Mouse (Mus musculus) MEL (cell line): ENCODE data around the gene Adh6b. TPM values are rescaled to one million over a fixed set of nuclear protein-coding genes. Genes with fewer than 3 reads are reported as not detected.

Source experiments
- DNase-seq: peaks from one replicate; pipeline ENCODE4 v3.0.0; 2011; ENCODE audit warnings: low read depth, low spot score
- H3K27ac ChIP-seq: 2 replicates; pipeline ENCODE4 v1.5.1; 2012; ENCODE audit warnings: low read depth, mild to moderate bottlenecking, control low read depth, low read length, moderate library complexity; ENCODE audit not compliant: control insufficient read depth
- H3K27me3 ChIP-seq, 2 experiments: fragments of 150-350 bp in 1 of 2; sonication (generic) in 1 of 2; 2 replicates each; pipeline ENCODE4 v1.6.1; 2012; ENCODE audit warnings: low read length in 2 of 2, mild to moderate bottlenecking in 2 of 2, improper control_type of control experiment in 1 of 2, moderate library complexity in 1 of 2; ENCODE audit not compliant: insufficient read depth in 2 of 2, control insufficient read depth in 1 of 2
- H3K36me3 ChIP-seq, 2 experiments: 2 replicates each; pipeline ENCODE4 v1.6.1; 2012 to 2014; ENCODE audit warnings: low read length in 2 of 2, improper control_type of control experiment in 1 of 2, inconsistent platforms in 1 of 2, mild to moderate bottlenecking in 1 of 2; ENCODE audit not compliant: insufficient read depth in 2 of 2, control insufficient read depth in 1 of 2
- H3K4me1 ChIP-seq, 2 experiments: fragments of 150-350 bp in 1 of 2; sonication (generic) in 1 of 2; 2 replicates each; pipeline ENCODE4 v1.6.1; 2012; ENCODE audit warnings: low read length in 2 of 2, improper control_type of control experiment in 1 of 2, mild to moderate bottlenecking in 1 of 2; ENCODE audit not compliant: insufficient read depth in 2 of 2, control insufficient read depth in 1 of 2
- H3K4me3 ChIP-seq, 2 experiments: fragments of 150-350 bp in 1 of 2; sonication (generic) in 1 of 2; 2 replicates each; pipeline ENCODE4 v1.5.1; 2012; ENCODE audit warnings: low read depth in 2 of 2, low read length in 2 of 2, mild to moderate bottlenecking in 2 of 2, moderate library complexity in 2 of 2, control low read depth in 1 of 2, improper control_type of control experiment in 1 of 2; ENCODE audit not compliant: control insufficient read depth in 1 of 2, insufficient read depth in 1 of 2
- H3K79me2 ChIP-seq: 2 replicates; pipeline ENCODE4 v1.6.1; 2012; ENCODE audit warnings: mild to moderate bottlenecking, low read length, moderate library complexity; ENCODE audit not compliant: control insufficient read depth, poor library complexity, insufficient read depth
- H3K9ac ChIP-seq: 2 replicates; pipeline ENCODE4 v1.6.1; 2012; ENCODE audit warnings: low read depth, mild to moderate bottlenecking, control low read depth, low read length, moderate library complexity; ENCODE audit not compliant: control insufficient read depth, poor library complexity, severe bottlenecking
- H3K9me3 ChIP-seq: fragments of 150-350 bp; sonication (generic); replicated peaks from 2 replicates; pipeline ENCODE4 v1.6.1; 2012; ENCODE audit warnings: mild to moderate bottlenecking, low read length, improper control_type of control experiment, moderate library complexity; ENCODE audit not compliant: insufficient read depth
- CTCF ChIP-seq, 3 experiments: IDR thresholded peaks in 2 of 3; conservative IDR thresholded peaks in 1 of 3; 2 replicates each; pipeline ENCODE4 v1.5.1; 2011 to 2012; ENCODE audit warnings: low read length in 3 of 3, low read depth in 2 of 3, mild to moderate bottlenecking in 2 of 3, improper control_type of control experiment in 1 of 3, inconsistent platforms in 1 of 3, mixed read lengths in 1 of 3, moderate library complexity in 1 of 3; ENCODE audit not compliant: control insufficient read depth in 1 of 3, insufficient read depth in 1 of 3, poor library complexity in 1 of 3, severe bottlenecking in 1 of 3
- EP300 ChIP-seq, 2 experiments: IDR thresholded peaks; 2 replicates each; pipeline ENCODE4 v1.6.1; 2011; ENCODE audit warnings: improper control_type of control experiment in 2 of 2, low read length in 2 of 2, low read depth in 1 of 2, mild to moderate bottlenecking in 1 of 2
- ETS1 ChIP-seq: IDR thresholded peaks from 2 replicates; pipeline ENCODE4 v1.6.1; 2012; ENCODE audit warnings: low read depth, mild to moderate bottlenecking, inconsistent platforms, low read length, improper control_type of control experiment, moderate library complexity
- MAZ ChIP-seq: IDR thresholded peaks from 2 replicates; pipeline ENCODE4 v1.6.1; 2012; ENCODE audit warnings: low read depth, mild to moderate bottlenecking, inconsistent platforms, low read length, improper control_type of control experiment
- MYB ChIP-seq: IDR thresholded peaks from 2 replicates; pipeline ENCODE4 v1.6.1; 2011; ENCODE audit warnings: mild to moderate bottlenecking, low read depth, low read length, improper control_type of control experiment
- NELFE ChIP-seq: IDR thresholded peaks from 2 replicates; pipeline ENCODE4 v1.6.1; 2011; ENCODE audit warnings: low read depth, low read length, improper control_type of control experiment
- POLR2AphosphoS5 ChIP-seq: IDR thresholded peaks from 2 replicates; pipeline ENCODE4 v1.6.1; 2012; ENCODE audit warnings: low read depth, borderline replicate concordance, mild to moderate bottlenecking, inconsistent platforms, low read length, moderate library complexity, mixed read lengths
- RAD21 ChIP-seq: IDR thresholded peaks from 2 replicates; pipeline ENCODE4 v1.6.1; 2011; ENCODE audit warnings: mild to moderate bottlenecking, low read depth, low read length, improper control_type of control experiment
- SIN3A ChIP-seq: IDR thresholded peaks from 2 replicates; pipeline ENCODE4 v1.6.1; 2012; ENCODE audit warnings: low read length, improper control_type of control experiment, inconsistent platforms
- SMC3 ChIP-seq: IDR thresholded peaks from 2 replicates; pipeline ENCODE4 v1.6.1; 2011; ENCODE audit warnings: low read depth, low read length, improper control_type of control experiment
- TAL1 ChIP-seq: IDR thresholded peaks from 2 replicates; pipeline ENCODE4 v1.6.1; 2012; ENCODE audit warnings: mild to moderate bottlenecking, inconsistent platforms, low read length, moderate library complexity, mixed read lengths
- TCF12 ChIP-seq: IDR thresholded peaks from 2 replicates; pipeline ENCODE4 v1.6.1; 2014; ENCODE audit warnings: low read depth, mild to moderate bottlenecking, inconsistent platforms, low read length, improper control_type of control experiment, moderate library complexity
- UBTF ChIP-seq: IDR thresholded peaks from 2 replicates; pipeline ENCODE4 v1.6.1; 2012; ENCODE audit warnings: low read depth, mild to moderate bottlenecking, inconsistent platforms, low read length, improper control_type of control experiment, moderate library complexity, borderline replicate concordance; ENCODE audit not compliant: insufficient read depth
- ZC3H11A ChIP-seq: IDR thresholded peaks from 2 replicates; pipeline ENCODE4 v1.6.1; 2012; ENCODE audit warnings: low read depth, mild to moderate bottlenecking, inconsistent platforms, low read length, improper control_type of control experiment
- polyA plus RNA-seq, 2 experiments: library from polyadenylated mRNA; stranded (reverse) in 1 of 2; unstranded in 1 of 2; fragments of >175 nt in 1 of 2; fragments of >200 nt in 1 of 2; gene quantifications; 2 replicates each; pipeline versions ENCODE4 v1.2.1 to v1.2.4; 2012; ENCODE audit warnings: low replicate concordance in 2 of 2, low read depth in 1 of 2; ENCODE audit not compliant: insufficient read length in 2 of 2, insufficient read depth in 1 of 2, missing spikeins in 1 of 2
- total RNA-seq: library from RNA; depleted of rRNA; stranded (reverse); fragments of 300-350 nt; gene quantifications from 2 replicates; pipeline ENCODE4 v1.2.3, GENCODE M21; 2012

Gene Adh6b
- total and polyA plus RNA-seq, 3 experiments = not detected

DNA sequence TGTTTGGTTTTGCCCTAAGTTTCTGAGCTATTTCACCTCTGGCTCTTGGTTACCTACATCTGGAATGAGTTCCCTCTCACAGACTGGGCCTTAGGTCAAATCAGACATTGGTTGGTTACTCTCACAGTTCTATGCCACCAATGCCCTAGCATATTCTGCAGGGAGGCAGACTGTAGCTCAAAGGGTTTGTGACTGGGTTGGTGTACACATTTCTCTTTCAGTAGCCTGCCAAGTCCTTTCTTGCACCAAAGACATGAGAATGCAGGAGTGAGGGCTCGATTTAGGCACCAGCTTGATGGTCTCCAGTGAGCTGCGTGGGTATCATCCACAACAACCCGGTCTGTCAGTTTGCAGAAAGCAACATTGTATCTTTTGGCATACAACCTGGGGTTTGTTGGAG, 63.3 kb downstream of the Adh6b start:
- no peaks in the 10 kb centered on the region for H3K9me3 ChIP-seq
- H3K4me1 ChIP-seq = no peaks in the 10 kb centered on the region
- no peak overlapping the region for H3K4me3 ChIP-seq
- H3K9ac ChIP-seq = no peak overlapping the region
- DNase-seq = no peak
- TF ChIP-seq TAL1 (no peak), MYB (no peak), SIN3A (no peak), ETS1 (no peak), SMC3 (no peak), POLR2AphosphoS5 (no peak), UBTF (no peak)
- H3K27me3 ChIP-seq = peaks cover 0 to 7% of the 10 kb centered on the region in 2 experiments
- no peaks in the 10 kb centered on the region for H3K79me2 ChIP-seq
- no peak overlapping the region for H3K27ac ChIP-seq
- H3K36me3 ChIP-seq = no peaks in the 10 kb centered on the region

DNA sequence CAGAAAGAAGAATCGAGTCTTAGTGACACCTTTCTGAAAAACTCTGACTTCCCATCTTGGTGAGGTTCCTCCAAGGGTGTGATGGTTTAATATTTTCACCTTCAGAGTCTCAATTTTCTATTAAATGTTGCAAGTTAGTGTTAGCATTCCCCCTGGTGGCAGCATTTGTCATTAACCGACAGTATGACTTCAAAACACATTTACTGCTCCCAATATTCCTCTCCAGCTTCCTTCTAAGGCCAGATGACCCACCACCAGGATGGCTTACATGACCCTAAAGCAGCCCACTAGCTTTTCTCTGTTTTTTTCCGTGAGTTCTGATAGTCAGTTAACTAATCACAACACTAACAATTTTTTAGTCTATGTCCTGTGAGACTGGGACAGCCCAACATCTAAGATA, 63.8 kb downstream of the Adh6b start:
- no peaks in the 10 kb centered on the region for H3K36me3 ChIP-seq
- H3K9ac ChIP-seq = no peak overlapping the region
- no peaks in the 10 kb centered on the region for H3K79me2 ChIP-seq
- peaks cover 3 to 7% of the 10 kb centered on the region in 2 experiments for H3K27me3 ChIP-seq
- H3K4me3 ChIP-seq = no peak overlapping the region
- DNase-seq = peak; percentile 45
- TF ChIP-seq TAL1 (no peak), EP300 (IDR thresholded peaks at IDR 0.05; ENCODE audit: low read depth in 1 of 2, low read length in 2 of 2) (no peak), MYB (no peak), NELFE (no peak), ZC3H11A (peak; percentile 49), CTCF (IDR thresholded peaks at IDR 0.05 in 2 of 3, conservative IDR thresholded peaks at IDR 0.05 in 1 of 3; ENCODE audit: control insufficient read depth in 1 of 3, insufficient read depth in 1 of 3, low read depth in 2 of 3, low read length in 3 of 3, poor library complexity in 1 of 3, severe bottlenecking in 1 of 3) (peak in 2 of 3 experiments; percentile 31 to 70; a peak in 4 of 6 replicates), SMC3 (peak; percentile 80), TCF12 (no peak), SIN3A (no peak), RAD21 (peak; percentile 75)
- H3K9me3 ChIP-seq = no peaks in the 10 kb centered on the region
- H3K4me1 ChIP-seq = no peaks in the 10 kb centered on the region
- no peak overlapping the region for H3K27ac ChIP-seq

DNA sequence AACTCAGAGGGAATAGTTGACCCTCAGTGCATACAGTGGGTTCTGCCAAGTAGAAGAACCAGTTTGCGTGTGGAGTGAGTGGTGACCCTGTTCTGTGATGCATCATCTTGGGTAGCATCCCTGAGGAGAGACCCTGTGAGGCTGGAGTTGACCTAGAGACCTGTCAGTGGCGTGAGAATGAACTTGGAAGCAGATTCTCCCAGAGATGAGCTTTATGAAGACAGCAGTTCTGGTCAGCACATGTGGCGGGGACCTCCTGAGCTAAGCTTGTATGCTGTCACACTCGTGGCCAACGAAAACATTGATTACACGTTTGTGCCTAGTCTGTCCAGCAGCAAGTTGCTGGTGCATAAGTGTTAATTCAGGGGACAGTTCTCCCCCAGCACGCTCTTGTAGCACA, 64.3 kb downstream of the Adh6b start:
- no peak for DNase-seq
- H3K36me3 ChIP-seq = no peaks in the 10 kb centered on the region
- H3K9ac ChIP-seq = no peak overlapping the region
- H3K4me1 ChIP-seq = no peaks in the 10 kb centered on the region
- peaks cover 3 to 7% of the 10 kb centered on the region in 2 experiments for H3K27me3 ChIP-seq
- H3K9me3 ChIP-seq = no peaks in the 10 kb centered on the region
- no peak overlapping the region for H3K4me3 ChIP-seq
- no peak for TF ChIP-seq SIN3A
- no peak for TF ChIP-seq MAZ
- no peak for TF ChIP-seq RAD21
- H3K79me2 ChIP-seq = no peaks in the 10 kb centered on the region
- H3K27ac ChIP-seq = no peak overlapping the region
